ENCODE assay signal across 29 mouse cellular contexts in the genomic region with DNA sequence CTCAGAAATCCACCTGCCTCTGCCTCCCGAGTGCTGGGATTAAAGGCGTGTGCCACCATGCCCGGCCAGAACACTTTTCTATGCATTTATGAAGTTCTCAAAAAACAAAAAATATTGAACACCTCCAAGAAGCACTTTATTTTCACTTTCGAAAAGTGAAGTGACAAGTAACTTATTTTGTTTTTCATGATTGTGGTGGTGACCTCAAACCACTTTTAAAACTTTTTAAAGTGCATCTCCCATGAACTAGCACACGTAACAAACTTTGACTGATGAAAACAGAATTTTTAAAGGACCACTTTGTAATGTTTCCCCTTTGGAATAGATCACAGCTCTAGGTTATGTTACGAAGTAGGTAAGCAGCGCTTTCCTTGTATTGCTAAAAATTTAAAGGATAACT.
DNase-seq lines count a peak whose midpoint lies in the region; ATAC-seq and TF ChIP-seq lines count a peak whose summit lies in the region.
"Had no signal": no experiment of that assay in that cellular context is flagged by ENCODE, and none has a peak within 500 bp of the region (broad histone marks: within the 10 kb centered on the region; RNA-seq: fewer than 3 reads in every experiment).

No protein-coding gene starts in this region.

- no peak for ATAC-seq in limb, embryonic 12.5 days (ENCODE audit: insufficient number of reproducible peaks, insufficient read depth, low FRiP score, low TSS enrichment, low read depth)
- peak; percentile 70 for ATAC-seq in activated CD4-positive, CD25-positive, alpha-beta regulatory T cell, adult 4 months
- peak; percentile 75 for ATAC-seq in inflammation-experienced regulatory T-cells, adult 6 months
- ATAC-seq in lung, postnatal 0 days: no peak
- ATAC-seq: forebrain, embryonic 15.5 days; intestine, embryonic 16.5 days; Patski had no signal

- no peaks in the 10 kb centered on the region for H3K9me3 ChIP-seq in limb, embryonic 12.5 days
- H3K9me3 ChIP-seq in limb, embryonic 10.5 days (replicated peaks): no peaks in the 10 kb centered on the region
- H3K9me3 ChIP-seq in lung, postnatal 0 days (ENCODE audit: low read length): no peaks in the 10 kb centered on the region
- H3K9me3 ChIP-seq: embryonic facial prominence, embryonic 10.5 days; embryonic facial prominence, embryonic 13.5 days; forebrain, embryonic 12.5 days; forebrain, embryonic 15.5 days; G1E; hindbrain, embryonic 12.5 days; hindbrain, embryonic 15.5 days had no signal

- 93% methylated on average over 7 of the region's 7 CpGs for WGBS in limb, embryonic 12.5 days
- WGBS in limb, embryonic 10.5 days: 95% methylated on average over 7 of the region's 7 CpGs
- WGBS in lung, postnatal 0 days: 94% methylated on average over 7 of the region's 7 CpGs

- no peak for TF ChIP-seq EP300 in lung, postnatal 0 days (IDR thresholded peaks at IDR 0.05)

- intact Hi-C loops in left cerebral cortex, postnatal 36 days (cut with DNase I): no loop called here

- no peak for DNase-seq in limb, embryonic 10.5 days (ENCODE audit: low spot score)
- no peak for DNase-seq in lung, postnatal 0 days (ENCODE audit: low spot score)
- DNase-seq in left cerebral cortex, postnatal 36 days (ENCODE audit: low spot score in 2 of 2): no peak
- no peak for DNase-seq in adrenal gland, postnatal 4 days (ENCODE audit: low spot score in 2 of 2)
- DNase-seq: adrenal gland, postnatal 10 days; adrenal gland, postnatal 36 days; B cell, adult 2 months; cerebellum, adult 11-12 months; cerebellum, adult 8-10 months; cerebellum, postnatal 10 days; cerebellum, postnatal 36 days; embryo, embryonic 11 days; gastrocnemius, postnatal 25 days; heart, adult 2 months had no signal

- no peaks in the 10 kb centered on the region for H3K36me3 ChIP-seq in limb, embryonic 12.5 days
- no peaks in the 10 kb centered on the region for H3K36me3 ChIP-seq in limb, embryonic 10.5 days
- no peaks in the 10 kb centered on the region for H3K36me3 ChIP-seq in lung, postnatal 0 days (ENCODE audit: insufficient read depth, low read length)
- H3K36me3 ChIP-seq: embryonic facial prominence, embryonic 10.5 days; embryonic facial prominence, embryonic 13.5 days; forebrain, embryonic 12.5 days; forebrain, embryonic 15.5 days; G1E; hindbrain, embryonic 12.5 days; hindbrain, embryonic 15.5 days had no signal

- H3K9ac ChIP-seq in limb, embryonic 12.5 days (replicated peaks): no peak overlapping the region
- H3K9ac ChIP-seq in lung, postnatal 0 days (replicated peaks; ENCODE audit: low read depth): no peak overlapping the region
- H3K9ac ChIP-seq: embryonic facial prominence, embryonic 13.5 days; forebrain, embryonic 12.5 days; forebrain, embryonic 15.5 days; hindbrain, embryonic 12.5 days; hindbrain, embryonic 15.5 days had no signal

- no peak overlapping the region for H3K4me3 ChIP-seq in limb, embryonic 12.5 days (replicated peaks)
- no peak overlapping the region for H3K4me3 ChIP-seq in limb, embryonic 10.5 days
- no peak overlapping the region for H3K4me3 ChIP-seq in lung, postnatal 0 days (ENCODE audit: low read depth, low read length)
- H3K4me3 ChIP-seq: embryonic facial prominence, embryonic 10.5 days; embryonic facial prominence, embryonic 13.5 days; erythroblast, embryonic 14.5 days; forebrain, embryonic 12.5 days; forebrain, embryonic 15.5 days; heart, adult 2 months; hindbrain, embryonic 12.5 days; hindbrain, embryonic 15.5 days had no signal

- no peaks in the 10 kb centered on the region for H3K27me3 ChIP-seq in limb, embryonic 12.5 days
- H3K27me3 ChIP-seq in limb, embryonic 10.5 days (ENCODE audit: low read depth, poor library complexity, severe bottlenecking): no peaks in the 10 kb centered on the region
- H3K27me3 ChIP-seq in lung, postnatal 0 days (replicated peaks; ENCODE audit: insufficient read depth, low read length): no peaks in the 10 kb centered on the region
- H3K27me3 ChIP-seq: CH12.LX; embryonic facial prominence, embryonic 13.5 days; forebrain, embryonic 15.5 days; hindbrain, embryonic 12.5 days; hindbrain, embryonic 15.5 days; Patski had no signal

- TF ChIP-seq CTCF in lung, postnatal 0 days (IDR thresholded peaks at IDR 0.05): no peak

- H3K4me1 ChIP-seq in limb, embryonic 12.5 days (replicated peaks): peaks cover 34% of the 10 kb centered on the region
- H3K4me1 ChIP-seq in limb, embryonic 10.5 days: peaks cover 32% of the 10 kb centered on the region
- no peaks in the 10 kb centered on the region; the same call in 1 of the 2 replicates for H3K4me1 ChIP-seq in lung, postnatal 0 days (ENCODE audit: insufficient read depth, low read depth, low read length)

- no peak overlapping the region for H3K4me2 ChIP-seq in limb, embryonic 12.5 days
- no peak overlapping the region for H3K4me2 ChIP-seq in lung, postnatal 0 days (replicated peaks; ENCODE audit: low read depth, low read length)
- H3K4me2 ChIP-seq: embryonic facial prominence, embryonic 13.5 days; forebrain, embryonic 12.5 days; forebrain, embryonic 15.5 days; heart, embryonic 11.5 days; hindbrain, embryonic 12.5 days; hindbrain, embryonic 15.5 days had no signal

- H3K27ac ChIP-seq in limb, embryonic 12.5 days: 0 out of 2 replicates have a peak overlapping the region, but pooled peaks have one; percentile 29
- H3K27ac ChIP-seq in limb, embryonic 10.5 days: no peak overlapping the region
- H3K27ac ChIP-seq in lung, postnatal 0 days (ENCODE audit: low read length): no peak overlapping the region
- H3K27ac ChIP-seq: embryonic facial prominence, embryonic 10.5 days; embryonic facial prominence, embryonic 13.5 days; forebrain, embryonic 12.5 days; forebrain, embryonic 15.5 days; heart, adult 2 months; hindbrain, embryonic 12.5 days; hindbrain, embryonic 15.5 days had no signal

Comparison
In these comparisons a context has a peak if more than half of its experiments do, and no peak if none do; other contexts are left out.
1. ATAC-seq: peak in activated CD4-positive, CD25-positive, alpha-beta regulatory T cell, adult 4 months (single experiment) and inflammation-experienced regulatory T-cells, adult 6 months (single experiment); none in limb, embryonic 12.5 days (single experiment) and lung, postnatal 0 days (single experiment).